Mouse (Mus musculus): ENCODE data around the gene Olfr803. TPM values are rescaled to one million over a fixed set of nuclear protein-coding genes. Genes with fewer than 3 reads are reported as not detected.

Olfr803 gene
- polyA plus RNA-seq (2016; fragmentation: Nextera tagmentation; extraction: Ambion mirVana): not detected in 2 replicates

GRCm38 (mm10) chr10:129694186-129694585 lies at the start of gene Olfr803:
Gene Olfr803 (minus strand): TSS chr10:129694286.
- H3K27ac ChIP-seq: no peak within 1 kb of the TSS
- H3K4me3 ChIP-seq: no peak within 1 kb of the TSS
- H3K36me3 ChIP-seq: no peaks in the 10 kb centered on the region
- 86% methylated on average over 2 of the region's 2 CpGs for WGBS
- H3K27me3 ChIP-seq (ENCODE audit: low read depth, poor library complexity, severe bottlenecking): no peaks in the 10 kb centered on the region
- no peak for DNase-seq (ENCODE audit: low spot score)
- H3K9me3 ChIP-seq (replicated peaks): no peaks in the 10 kb centered on the region
- no peaks in the 10 kb centered on the region for H3K4me1 ChIP-seq

- no peaks in the 10 kb centered on the region for H3K4me1 ChIP-seq
- H3K36me3 ChIP-seq: no peaks in the 10 kb centered on the region
- no peak within 1 kb of the TSS for H3K27ac ChIP-seq
- DNase-seq (ENCODE audit: low spot score): no peak
- H3K9me3 ChIP-seq (replicated peaks): no peaks in the 10 kb centered on the region
- no peaks in the 10 kb centered on the region for H3K27me3 ChIP-seq (ENCODE audit: low read depth, poor library complexity, severe bottlenecking)
- H3K4me3 ChIP-seq: no peak within 1 kb of the TSS
Observed at GRCm38 (mm10) chr10:129741821-129742220, 47.7 kb upstream of the Olfr803 start, which contains the start of gene Olfr806. Gene Olfr806 (minus strand): TSS chr10:129741921.

- no peak for DNase-seq (ENCODE audit: low spot score)
- Histone ChIP-seq H3K27me3 (ENCODE audit: low read depth, poor library complexity, severe bottlenecking) (no peaks in the 10 kb centered on the region), H3K9me3 (replicated peaks) (no peaks in the 10 kb centered on the region), H3K36me3 (no peaks in the 10 kb centered on the region), H3K4me1 (no peaks in the 10 kb centered on the region), H3K4me3 (no peak within 1 kb of the TSS), H3K27ac (no peak within 1 kb of the TSS)
- WGBS: 98% methylated on average over 2 of the region's 2 CpGs
Observed at GRCm38 (mm10) chr10:129729275-129729674, 35.2 kb upstream of the Olfr803 start, which contains the start of gene Olfr805. Gene Olfr805 (minus strand): TSS chr10:129729375.

- Histone ChIP-seq H3K9me3 (replicated peaks) (no peaks in the 10 kb centered on the region), H3K36me3 (no peaks in the 10 kb centered on the region), H3K4me1 (no peaks in the 10 kb centered on the region), H3K4me3 (no peak within 1 kb of the TSS), H3K27me3 (ENCODE audit: low read depth, poor library complexity, severe bottlenecking) (no peaks in the 10 kb centered on the region), H3K27ac (no peak within 1 kb of the TSS)
- no peak for DNase-seq (ENCODE audit: low spot score)
Observed at GRCm38 (mm10) chr10:129702910-129703309, 8.8 kb upstream of the Olfr803 start, which contains the start of gene Olfr804. Gene Olfr804 (plus strand): TSS chr10:129703210.

GRCm38 (mm10) chr10:129688069-129688468 lies 6.0 kb downstream of the Olfr803 start, which contains the start of gene Olfr802:
Gene Olfr802 (minus strand): TSS chr10:129688169.
- Histone ChIP-seq H3K4me1 (no peaks in the 10 kb centered on the region), H3K27ac (no peak within 1 kb of the TSS), H3K4me3 (no peak within 1 kb of the TSS), H3K36me3 (no peaks in the 10 kb centered on the region), H3K9me3 (replicated peaks) (no peaks in the 10 kb centered on the region), H3K27me3 (ENCODE audit: low read depth, poor library complexity, severe bottlenecking) (no peaks in the 10 kb centered on the region)
- WGBS: 71% methylated on average over 1 of the region's 1 CpGs
- no peak for DNase-seq (ENCODE audit: low spot score)

- H3K27me3 ChIP-seq (ENCODE audit: low read depth, poor library complexity, severe bottlenecking): no peaks in the 10 kb centered on the region
- H3K9me3 ChIP-seq (replicated peaks): no peaks in the 10 kb centered on the region
- DNase-seq (ENCODE audit: low spot score): no peak
- no peak within 1 kb of the TSS for H3K4me3 ChIP-seq
- H3K36me3 ChIP-seq: no peaks in the 10 kb centered on the region
- no peaks in the 10 kb centered on the region for H3K4me1 ChIP-seq
- 93% methylated on average over 1 of the region's 1 CpGs for WGBS
- H3K27ac ChIP-seq: no peak within 1 kb of the TSS
Observed at GRCm38 (mm10) chr10:129673765-129674164, 20.3 kb downstream of the Olfr803 start, which contains the start of gene Olfr801. Gene Olfr801 (minus strand): TSS chr10:129673865.

GRCm38 (mm10) chr10:129657394-129657793 lies 36.7 kb downstream of the Olfr803 start, which contains the start of gene Olfr800:
Gene Olfr800 (plus strand): TSS chr10:129657694.
- Histone ChIP-seq H3K4me3 (no peak within 1 kb of the TSS), H3K9me3 (replicated peaks) (no peaks in the 10 kb centered on the region), H3K36me3 (no peaks in the 10 kb centered on the region), H3K27ac (no peak within 1 kb of the TSS), H3K27me3 (ENCODE audit: low read depth, poor library complexity, severe bottlenecking) (no peaks in the 10 kb centered on the region), H3K4me1 (no peaks in the 10 kb centered on the region)
- DNase-seq (ENCODE audit: low spot score): no peak

GRCm38 (mm10) chr10:129651763-129652162 lies 42.3 kb downstream of the Olfr803 start:
- Histone ChIP-seq H3K27me3 (ENCODE audit: low read depth, poor library complexity, severe bottlenecking) (no peaks in the 10 kb centered on the region), H3K4me1 (no peaks in the 10 kb centered on the region), H3K9me3 (replicated peaks) (no peaks in the 10 kb centered on the region), H3K4me3 (no peak overlapping the region), H3K36me3 (no peaks in the 10 kb centered on the region), H3K27ac (no peak overlapping the region)
- no peak for DNase-seq (ENCODE audit: low spot score)
- WGBS: 91% methylated on average over 1 of the region's 1 CpGs

Small RNA genes within 50 kb of the gene (microRNA-seq; reads per million reads assigned to microRNA genes)
- gene Gm24485: not detected

Other genes starting within 250 kb of the Olfr803 start
- not detected in 2 replicates for gene Olfr787, start 232.4 kb downstream of the Olfr803 start, polyA plus RNA-seq (2016; fragmentation: Nextera tagmentation; extraction: Ambion mirVana)
- gene Olfr788, start 223.3 kb downstream of the Olfr803 start, polyA plus RNA-seq (2016; fragmentation: Nextera tagmentation; extraction: Ambion mirVana): not detected in 2 replicates
- not detected in 2 replicates for gene Olfr789, start 209.5 kb downstream of the Olfr803 start, polyA plus RNA-seq (2016; fragmentation: Nextera tagmentation; extraction: Ambion mirVana)
- not detected in 2 replicates for gene Olfr790, start 195.8 kb downstream of the Olfr803 start, polyA plus RNA-seq (2016; fragmentation: Nextera tagmentation; extraction: Ambion mirVana)
- gene Olfr791, start 172.5 kb downstream of the Olfr803 start, polyA plus RNA-seq (2016; fragmentation: Nextera tagmentation; extraction: Ambion mirVana): not detected in 2 replicates
- gene Olfr792, start 155.1 kb downstream of the Olfr803 start, polyA plus RNA-seq (2016; fragmentation: Nextera tagmentation; extraction: Ambion mirVana): not detected in 2 replicates
- not detected in 2 replicates for gene Olfr794, start 126.6 kb downstream of the Olfr803 start, polyA plus RNA-seq (2016; fragmentation: Nextera tagmentation; extraction: Ambion mirVana)
- gene Olfr796, start 81.7 kb downstream of the Olfr803 start, polyA plus RNA-seq (2016; fragmentation: Nextera tagmentation; extraction: Ambion mirVana): not detected in 2 replicates
- not detected in 2 replicates for gene Olfr798, start 66.4 kb downstream of the Olfr803 start, polyA plus RNA-seq (2016; fragmentation: Nextera tagmentation; extraction: Ambion mirVana)
- gene Olfr799, start 56.8 kb downstream of the Olfr803 start, polyA plus RNA-seq (2016; fragmentation: Nextera tagmentation; extraction: Ambion mirVana): not detected in 2 replicates
- not detected in 2 replicates for gene Olfr800, start 36.6 kb downstream of the Olfr803 start, polyA plus RNA-seq (2016; fragmentation: Nextera tagmentation; extraction: Ambion mirVana)
- gene Olfr801, start 20.4 kb downstream of the Olfr803 start, polyA plus RNA-seq (2016; fragmentation: Nextera tagmentation; extraction: Ambion mirVana): not detected in 2 replicates
- gene Olfr802, start 6.1 kb downstream of the Olfr803 start, polyA plus RNA-seq (2016; fragmentation: Nextera tagmentation; extraction: Ambion mirVana): 0.03 TPM in 1 of 2 replicates, not detected in the other
- not detected in 2 replicates for gene Olfr804, start 8.9 kb upstream of the Olfr803 start, polyA plus RNA-seq (2016; fragmentation: Nextera tagmentation; extraction: Ambion mirVana)
- not detected in 2 replicates for gene Olfr805, start 35.1 kb upstream of the Olfr803 start, polyA plus RNA-seq (2016; fragmentation: Nextera tagmentation; extraction: Ambion mirVana)
- not detected in 2 replicates for gene Olfr806, start 47.6 kb upstream of the Olfr803 start, polyA plus RNA-seq (2016; fragmentation: Nextera tagmentation; extraction: Ambion mirVana)
- gene Olfr807, start 63.5 kb upstream of the Olfr803 start, polyA plus RNA-seq (2016; fragmentation: Nextera tagmentation; extraction: Ambion mirVana): not detected in 2 replicates
- not detected in 2 replicates for gene Olfr808, start 71.2 kb upstream of the Olfr803 start, polyA plus RNA-seq (2016; fragmentation: Nextera tagmentation; extraction: Ambion mirVana)
- gene Olfr809, start 80.4 kb upstream of the Olfr803 start, polyA plus RNA-seq (2016; fragmentation: Nextera tagmentation; extraction: Ambion mirVana): not detected in 2 replicates
- not detected in 2 replicates for gene Olfr810, start 100.6 kb upstream of the Olfr803 start, polyA plus RNA-seq (2016; fragmentation: Nextera tagmentation; extraction: Ambion mirVana)
- not detected in 2 replicates for gene Olfr811, start 110.1 kb upstream of the Olfr803 start, polyA plus RNA-seq (2016; fragmentation: Nextera tagmentation; extraction: Ambion mirVana)
- gene Olfr812, start 151.8 kb upstream of the Olfr803 start, polyA plus RNA-seq (2016; fragmentation: Nextera tagmentation; extraction: Ambion mirVana): not detected in 2 replicates
- gene Olfr813, start 161.1 kb upstream of the Olfr803 start, polyA plus RNA-seq (2016; fragmentation: Nextera tagmentation; extraction: Ambion mirVana): not detected in 2 replicates
- not detected in 2 replicates for gene Olfr814, start 185.6 kb upstream of the Olfr803 start, polyA plus RNA-seq (2016; fragmentation: Nextera tagmentation; extraction: Ambion mirVana)
- gene Olfr815, start 211.6 kb upstream of the Olfr803 start, polyA plus RNA-seq (2016; fragmentation: Nextera tagmentation; extraction: Ambion mirVana): not detected in 2 replicates
- not detected in 2 replicates for gene Olfr816, start 221.3 kb upstream of the Olfr803 start, polyA plus RNA-seq (2016; fragmentation: Nextera tagmentation; extraction: Ambion mirVana)